Mouse (Mus musculus): ENCODE measurements at regions not wholly inside any gene's neighbourhood (a gene's known extent, or its start where the extent isn't known, plus 50 kb on each side); places are given as distances from the start of the nearest gene placed in this dataset.

DNA sequence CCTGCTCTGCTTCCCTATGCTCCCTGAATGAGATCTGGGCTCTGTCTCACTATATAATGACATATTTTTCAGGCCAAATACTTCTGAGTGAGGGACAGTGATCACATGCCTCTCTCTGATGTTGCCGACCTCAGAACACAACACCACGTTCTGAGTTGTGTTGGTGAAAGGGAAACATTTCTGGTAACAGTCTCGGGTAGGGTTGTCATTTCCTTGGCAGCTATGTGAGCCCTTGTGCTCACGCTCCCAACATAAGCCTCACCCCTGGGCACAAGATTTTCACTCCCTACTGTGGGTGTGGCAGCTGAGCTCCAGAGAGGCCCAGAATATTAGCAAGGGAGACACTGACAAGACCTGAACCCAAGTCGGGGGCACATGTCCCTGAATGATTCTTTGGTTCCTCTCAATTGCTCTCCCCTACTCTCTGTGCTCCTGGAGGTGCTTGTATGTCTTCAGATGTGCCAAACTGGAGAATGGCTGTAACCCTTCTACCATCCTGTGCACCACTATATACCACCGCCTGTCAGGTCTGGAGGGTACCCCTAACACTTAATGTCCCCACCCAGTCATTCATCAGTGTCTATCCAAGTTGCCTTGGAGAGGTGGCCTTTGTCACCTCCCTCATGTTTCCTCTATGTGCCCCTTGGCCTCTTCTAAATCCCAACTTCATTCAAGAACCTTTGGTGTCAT lies 62.5 kb upstream of the Ampd3 start:
- H3K79me3 ChIP-seq (ENCODE audit: low read depth): no peaks in the 10 kb centered on the region
- no peak for TF ChIP-seq USF1 (IDR thresholded peaks at IDR 0.05; ENCODE audit: low read depth)
- TF ChIP-seq CTCF (IDR thresholded peaks at IDR 0.05; ENCODE audit: control insufficient read depth, insufficient read depth, insufficient read length): no peak
- TF ChIP-seq MYOG (IDR thresholded peaks at IDR 0.05; ENCODE audit: control insufficient read depth, extremely low read depth, insufficient read length): no peak
- no peak for TF ChIP-seq MAX (IDR thresholded peaks at IDR 0.05)
- H3K36me3 ChIP-seq (ENCODE audit: control insufficient read depth, insufficient read depth): no peaks in the 10 kb centered on the region
- no peak overlapping the region for H3K4me3 ChIP-seq (ENCODE audit: insufficient read depth, poor library complexity, severe bottlenecking)
- H3K79me2 ChIP-seq (ENCODE audit: control insufficient read depth, insufficient read depth): no peaks in the 10 kb centered on the region
- H3ac ChIP-seq (ENCODE audit: control insufficient read depth, insufficient read length, low read depth): no peak overlapping the region
- H3K27me3 ChIP-seq (ENCODE audit: control insufficient read depth, insufficient read depth, insufficient read length): no peaks in the 10 kb centered on the region

DNA sequence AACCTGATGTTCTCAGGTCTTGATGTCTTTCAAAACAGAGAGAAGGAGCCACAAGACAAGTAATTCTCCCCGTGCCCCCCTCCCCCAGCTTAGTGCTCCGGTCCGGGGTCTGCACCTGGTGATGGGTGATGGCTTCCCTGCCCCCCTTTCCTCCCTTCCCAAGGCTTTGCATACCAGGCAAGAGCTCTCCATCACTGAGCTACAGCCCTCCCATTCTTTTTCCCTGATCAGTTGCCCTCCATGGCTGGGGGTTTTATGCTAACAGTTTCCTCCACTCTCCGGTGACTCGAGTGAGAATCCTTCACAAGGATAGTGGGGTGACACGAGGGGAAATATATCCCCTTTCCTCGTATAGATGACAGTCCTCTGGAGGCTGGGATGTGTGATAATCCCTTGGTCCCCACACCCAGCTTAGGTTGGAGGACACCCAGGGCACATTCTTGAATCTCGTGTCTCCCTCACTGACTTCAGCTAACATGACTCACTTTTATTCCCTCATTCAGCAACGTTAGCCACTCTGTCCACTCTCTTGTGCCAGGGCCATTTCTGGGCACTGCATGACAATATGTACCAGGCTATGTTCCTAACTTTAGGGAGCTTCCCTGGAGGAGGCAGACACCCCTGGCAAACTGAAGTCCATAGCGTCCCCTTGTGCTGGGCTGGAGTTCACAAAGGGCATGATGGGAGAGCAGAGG lies 61.9 kb upstream of the Ampd3 start:
- no peaks in the 10 kb centered on the region for H3K27me3 ChIP-seq (ENCODE audit: control insufficient read depth, insufficient read depth, insufficient read length)
- no peak overlapping the region for H3K4me3 ChIP-seq (ENCODE audit: insufficient read depth, poor library complexity, severe bottlenecking)
- H3K36me3 ChIP-seq (ENCODE audit: control insufficient read depth, insufficient read depth): no peaks in the 10 kb centered on the region
- H3ac ChIP-seq (ENCODE audit: control insufficient read depth, insufficient read length, low read depth): no peak overlapping the region
- no peaks in the 10 kb centered on the region for H3K79me2 ChIP-seq (ENCODE audit: control insufficient read depth, insufficient read depth)
- H3K79me3 ChIP-seq (ENCODE audit: low read depth): no peaks in the 10 kb centered on the region
- TF ChIP-seq FOSL1 (IDR thresholded peaks at IDR 0.05; ENCODE audit: insufficient read depth, low read length, poor library complexity, severe bottlenecking) (no peak), MAX (IDR thresholded peaks at IDR 0.05) (peak; percentile 15)

GRCm38 (mm10) chr7:110706696-110707087 lies 61.3 kb upstream of the Ampd3 start:
- Histone ChIP-seq H3K79me2 (ENCODE audit: control insufficient read depth, insufficient read depth) (no peaks in the 10 kb centered on the region), H3K4me3 (ENCODE audit: insufficient read depth, poor library complexity, severe bottlenecking) (no peak overlapping the region), H3K27me3 (ENCODE audit: control insufficient read depth, insufficient read depth, insufficient read length) (no peaks in the 10 kb centered on the region), H3K36me3 (ENCODE audit: control insufficient read depth, insufficient read depth) (no peaks in the 10 kb centered on the region), H3K79me3 (ENCODE audit: low read depth) (no peaks in the 10 kb centered on the region), H3ac (ENCODE audit: control insufficient read depth, insufficient read length, low read depth) (no peak overlapping the region)
- TF ChIP-seq CEBPB (IDR thresholded peaks at IDR 0.05; ENCODE audit: low read depth): no peak
- no peak for TF ChIP-seq MAX (IDR thresholded peaks at IDR 0.05)
- no peak for TF ChIP-seq CTCF (IDR thresholded peaks at IDR 0.05; ENCODE audit: control insufficient read depth, insufficient read depth, insufficient read length)
- TF ChIP-seq MYOD1 (IDR thresholded peaks at IDR 0.05; ENCODE audit: control insufficient read depth, insufficient read length, low read depth): no peak
- no peak for TF ChIP-seq MYOG (IDR thresholded peaks at IDR 0.05; ENCODE audit: control insufficient read depth, extremely low read depth, insufficient read length)
- TF ChIP-seq USF1 (IDR thresholded peaks at IDR 0.05; ENCODE audit: low read depth): no peak
- TF ChIP-seq FOSL1 (IDR thresholded peaks at IDR 0.05; ENCODE audit: insufficient read depth, low read length, poor library complexity, severe bottlenecking): no peak

GRCm38 (mm10) chr7:110708116-110708515 lies 59.9 kb upstream of the Ampd3 start:
- no peaks in the 10 kb centered on the region for H3K36me3 ChIP-seq (ENCODE audit: control insufficient read depth, insufficient read depth)
- no peaks in the 10 kb centered on the region for H3K79me3 ChIP-seq (ENCODE audit: low read depth)
- peak; percentile 99 for TF ChIP-seq CEBPB (IDR thresholded peaks at IDR 0.05; ENCODE audit: low read depth)
- no peak for TF ChIP-seq USF1 (IDR thresholded peaks at IDR 0.05; ENCODE audit: low read depth)
- H3K27me3 ChIP-seq (ENCODE audit: control insufficient read depth, insufficient read depth, insufficient read length): no peaks in the 10 kb centered on the region
- no peak overlapping the region for H3K4me3 ChIP-seq (ENCODE audit: insufficient read depth, poor library complexity, severe bottlenecking)
- no peak overlapping the region for H3ac ChIP-seq (ENCODE audit: control insufficient read depth, insufficient read length, low read depth)
- no peaks in the 10 kb centered on the region for H3K79me2 ChIP-seq (ENCODE audit: control insufficient read depth, insufficient read depth)

DNA sequence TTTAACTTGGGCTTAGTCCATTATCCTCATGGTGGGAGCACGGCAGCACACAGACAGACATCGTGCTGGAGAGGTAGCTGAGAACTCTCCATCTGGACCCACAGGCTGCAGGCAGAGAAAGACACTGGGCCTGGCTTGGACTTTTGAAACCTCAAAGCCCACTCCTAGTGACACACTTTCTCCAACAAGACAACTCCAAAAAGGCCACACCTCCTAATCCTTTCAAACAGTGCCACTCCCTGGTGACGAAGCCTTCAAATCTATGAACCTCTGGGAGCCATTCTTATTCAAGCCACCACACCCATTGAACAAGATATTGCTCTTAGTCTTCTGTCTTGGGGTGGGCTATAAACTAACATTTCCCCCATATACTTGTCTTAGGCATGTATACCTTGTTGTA lies 59.2 kb upstream of the Ampd3 start:
- no peak for TF ChIP-seq USF1 (IDR thresholded peaks at IDR 0.05; ENCODE audit: low read depth)
- no peak for TF ChIP-seq MAX (IDR thresholded peaks at IDR 0.05)
- TF ChIP-seq MYOG (IDR thresholded peaks at IDR 0.05; ENCODE audit: control insufficient read depth, extremely low read depth, insufficient read length): no peak
- no peak for TF ChIP-seq MYOD1 (IDR thresholded peaks at IDR 0.05; ENCODE audit: control insufficient read depth, insufficient read length, low read depth)
- TF ChIP-seq FOSL1 (IDR thresholded peaks at IDR 0.05; ENCODE audit: insufficient read depth, low read length, poor library complexity, severe bottlenecking): no peak
- no peak for TF ChIP-seq CEBPB (IDR thresholded peaks at IDR 0.05; ENCODE audit: low read depth)
- TF ChIP-seq CTCF (IDR thresholded peaks at IDR 0.05; ENCODE audit: control insufficient read depth, insufficient read depth, insufficient read length): no peak
- Histone ChIP-seq H3K4me3 (ENCODE audit: insufficient read depth, poor library complexity, severe bottlenecking) (no peak overlapping the region), H3K36me3 (ENCODE audit: control insufficient read depth, insufficient read depth) (no peaks in the 10 kb centered on the region), H3K79me3 (ENCODE audit: low read depth) (no peaks in the 10 kb centered on the region), H3K27me3 (ENCODE audit: control insufficient read depth, insufficient read depth, insufficient read length) (no peaks in the 10 kb centered on the region), H3ac (ENCODE audit: control insufficient read depth, insufficient read length, low read depth) (no peak overlapping the region), H3K79me2 (ENCODE audit: control insufficient read depth, insufficient read depth) (no peaks in the 10 kb centered on the region)

DNA sequence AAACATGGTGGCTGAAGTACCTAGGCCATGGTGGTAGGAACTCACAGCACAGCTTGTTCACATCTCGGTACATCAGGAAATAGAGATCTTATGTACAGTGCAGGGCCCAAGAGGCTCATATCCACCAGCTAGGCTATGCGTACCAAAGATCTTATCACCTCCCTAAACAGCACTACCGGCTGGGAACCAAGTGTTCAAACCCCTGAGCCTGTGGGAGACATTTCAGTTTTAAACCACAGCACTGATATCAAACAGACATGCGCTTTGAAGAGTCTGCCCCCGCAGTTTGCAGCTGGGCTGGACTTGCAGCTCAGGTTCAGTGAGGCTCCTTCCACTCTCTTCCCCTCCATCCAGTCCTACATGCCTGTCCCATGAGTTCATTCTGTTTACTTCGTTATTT lies 58.4 kb upstream of the Ampd3 start:
- H3K79me3 ChIP-seq (ENCODE audit: low read depth): no peaks in the 10 kb centered on the region
- H3ac ChIP-seq (ENCODE audit: control insufficient read depth, insufficient read length, low read depth): no peak overlapping the region
- H3K36me3 ChIP-seq (ENCODE audit: control insufficient read depth, insufficient read depth): no peaks in the 10 kb centered on the region
- H3K4me3 ChIP-seq (ENCODE audit: insufficient read depth, poor library complexity, severe bottlenecking): no peak overlapping the region
- H3K27me3 ChIP-seq (ENCODE audit: control insufficient read depth, insufficient read depth, insufficient read length): no peaks in the 10 kb centered on the region
- TF ChIP-seq MYOD1 (IDR thresholded peaks at IDR 0.05; ENCODE audit: control insufficient read depth, insufficient read length, low read depth) (no peak), MYOG (IDR thresholded peaks at IDR 0.05; ENCODE audit: control insufficient read depth, extremely low read depth, insufficient read length) (no peak), CTCF (IDR thresholded peaks at IDR 0.05; ENCODE audit: control insufficient read depth, insufficient read depth, insufficient read length) (no peak), MAX (IDR thresholded peaks at IDR 0.05) (no peak), FOSL1 (IDR thresholded peaks at IDR 0.05; ENCODE audit: insufficient read depth, low read length, poor library complexity, severe bottlenecking) (no peak), USF1 (IDR thresholded peaks at IDR 0.05; ENCODE audit: low read depth) (no peak), CEBPB (IDR thresholded peaks at IDR 0.05; ENCODE audit: low read depth) (no peak)
- no peaks in the 10 kb centered on the region for H3K79me2 ChIP-seq (ENCODE audit: control insufficient read depth, insufficient read depth)
